Mouse (Mus musculus) heart, embryonic 11.5 days (tissue): ENCODE results near the gene Mbnl2. TPM values are rescaled to one million over a fixed set of nuclear protein-coding genes. Genes with fewer than 3 reads are reported as not detected.

Experiments
- ATAC-seq: fragments of 200-750 bp; cut with Nextera tagmentation; replicated peaks from 2 replicates; pipeline ENCODE4 v1.8.0; 2017; ENCODE audit warnings: moderate library complexity; ENCODE audit not compliant: insufficient number of reproducible peaks, low FRiP score, low TSS enrichment
- H3K27ac ChIP-seq: fragments of 300-500 bp; sonication (generic); 2 replicates; pipeline ENCODE4 v1.5.1; 2014; ENCODE audit warnings: mild to moderate bottlenecking, low read depth, low read length
- H3K27me3 ChIP-seq: fragments of 300-500 bp; sonication (generic); 2 replicates; pipeline ENCODE4 v1.6.1; 2014; ENCODE audit warnings: mild to moderate bottlenecking, low read length, mixed read lengths; ENCODE audit not compliant: control insufficient read depth, insufficient read depth
- H3K36me3 ChIP-seq: fragments of 300-500 bp; sonication (generic); 2 replicates; pipeline ENCODE4 v1.6.1; 2014; ENCODE audit warnings: mild to moderate bottlenecking, low read length, moderate library complexity, mixed read lengths; ENCODE audit not compliant: control insufficient read depth, insufficient read depth
- H3K4me1 ChIP-seq: fragments of 300-500 bp; sonication (generic); 2 replicates; pipeline ENCODE4 v1.6.1; 2014; ENCODE audit warnings: low read length; ENCODE audit not compliant: control insufficient read depth, insufficient read depth
- H3K4me2 ChIP-seq: fragments of 300-500 bp; sonication (generic); 2 replicates; pipeline ENCODE4 v1.6.1; 2014; ENCODE audit warnings: mild to moderate bottlenecking, moderate library complexity
- H3K4me3 ChIP-seq: fragments of 300-500 bp; sonication (generic); 2 replicates; pipeline ENCODE4 v1.5.1; 2014; ENCODE audit warnings: low read depth, low read length
- H3K9ac ChIP-seq: fragments of 300-500 bp; sonication (generic); 2 replicates; pipeline ENCODE4 v1.6.1; 2014; ENCODE audit warnings: mild to moderate bottlenecking, low read depth, low read length, moderate library complexity
- H3K9me3 ChIP-seq: fragments of 300-500 bp; sonication (generic); replicated peaks from 2 replicates; pipeline ENCODE4 v1.6.1; 2016; ENCODE audit warnings: low read length; ENCODE audit not compliant: control insufficient read depth
- WGBS: fragments of 180-500 bp; shearing (Covaris S2); extraction: QIAGEN DNeasy Blood & Tissue Kit; methylation state at CpG from one replicate; pipeline ENCODE4 v1.1.7; 2014; ENCODE audit not compliant: insufficient replicate concordance; 5-methylcytosine and 5-hydroxymethylcytosine counted together
- polyA plus RNA-seq: library from polyadenylated mRNA; unstranded; fragments of >200 nt; fragmentation: Nextera tagmentation; extraction: Ambion mirVana; gene quantifications from 2 replicates; pipeline ENCODE4 v1.2.1, GENCODE M21; 2014

The Mbnl2 gene
- polyA plus RNA-seq, 1 experiment from 2014 or later: 107 TPM

- WGBS: 37% methylated on average over 16 of the region's 16 CpGs
- no peaks in the 10 kb centered on the region for H3K36me3 ChIP-seq
- no peaks in the 10 kb centered on the region for H3K9me3 ChIP-seq
- no peak overlapping the region for H3K4me3 ChIP-seq
- no peak for ATAC-seq
- peak overlapping the region; percentile 69 for H3K9ac ChIP-seq
- peaks cover 68% of the 10 kb centered on the region for H3K4me1 ChIP-seq
- H3K27ac ChIP-seq: peak overlapping the region; percentile 83
- peak overlapping the region; percentile 29 for H3K4me2 ChIP-seq
- no peaks in the 10 kb centered on the region for H3K27me3 ChIP-seq
Measured at GRCm38 (mm10) chr14:120297137-120297749, 21.8 kb downstream of the Mbnl2 start.

DNA sequence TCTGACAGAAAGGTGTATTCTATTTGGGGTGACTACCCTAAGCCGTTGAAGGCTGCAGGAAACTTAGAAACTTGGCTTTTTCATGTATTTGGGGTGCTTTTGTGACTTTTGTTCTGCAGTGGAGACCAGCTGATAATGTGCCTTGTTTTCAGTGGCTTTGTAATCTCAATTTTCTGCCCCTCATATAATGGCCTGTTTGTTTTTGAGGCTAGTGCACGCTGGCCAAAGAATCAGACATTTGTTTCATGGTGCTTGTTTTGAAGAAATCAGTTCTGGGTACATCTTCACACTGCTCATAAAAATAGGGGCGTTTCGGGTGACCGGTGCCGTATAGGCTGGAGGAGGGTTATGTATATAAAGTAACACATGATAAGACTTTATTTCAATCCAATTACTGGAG lies 22.4 kb downstream of the Mbnl2 start:
- ATAC-seq: no peak
- Histone ChIP-seq H3K4me3 (no peak overlapping the region), H3K27me3 (no peaks in the 10 kb centered on the region), H3K4me2 (peak overlapping the region; percentile 12; the same call in 1 of the 2 replicates), H3K4me1 (peaks cover 65% of the 10 kb centered on the region), H3K9me3 (no peaks in the 10 kb centered on the region), H3K36me3 (no peaks in the 10 kb centered on the region), H3K27ac (peak overlapping the region; percentile 83), H3K9ac (peak overlapping the region; percentile 56; the same call in 1 of the 2 replicates)
- 52% methylated on average over 6 of the region's 6 CpGs for WGBS

- 68% methylated on average over 5 of the region's 5 CpGs for WGBS
- Histone ChIP-seq H3K9me3 (no peaks in the 10 kb centered on the region), H3K4me3 (no peak overlapping the region), H3K27ac (no peak overlapping the region), H3K9ac (no peak overlapping the region), H3K36me3 (no peaks in the 10 kb centered on the region), H3K27me3 (no peaks in the 10 kb centered on the region), H3K4me2 (no peak overlapping the region), H3K4me1 (peaks cover 66% of the 10 kb centered on the region)
- no peak for ATAC-seq
Measured at GRCm38 (mm10) chr14:120298439-120298838, 23.0 kb downstream of the Mbnl2 start.

DNA sequence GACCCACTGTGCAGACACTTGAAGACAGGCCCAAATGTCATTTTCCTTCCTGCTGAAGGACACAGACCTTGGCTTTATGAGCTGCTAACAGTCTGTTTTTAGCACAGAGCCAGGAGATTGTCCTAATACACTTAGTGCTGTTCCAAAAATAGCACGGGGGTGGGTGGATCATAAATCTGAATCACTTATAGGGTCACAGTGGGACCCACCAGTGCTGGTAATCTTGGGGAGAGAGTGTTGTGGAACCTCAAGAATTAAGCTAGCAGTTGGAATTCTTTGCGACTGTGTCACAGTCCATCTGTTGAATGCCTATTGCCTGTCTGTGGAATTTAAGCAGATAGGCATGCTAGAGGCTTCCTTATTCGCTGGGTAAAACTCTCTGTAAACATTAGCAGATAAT lies 24.2 kb downstream of the Mbnl2 start:
- peak; percentile 70; the same call in 1 of the 2 replicates for ATAC-seq
- Histone ChIP-seq H3K9ac (no peak overlapping the region), H3K4me2 (peak overlapping the region; percentile 49), H3K4me3 (no peak overlapping the region), H3K4me1 (peaks cover 72% of the 10 kb centered on the region), H3K36me3 (no peaks in the 10 kb centered on the region), H3K9me3 (no peaks in the 10 kb centered on the region), H3K27me3 (no peaks in the 10 kb centered on the region), H3K27ac (peak overlapping the region; percentile 93)
- 12% methylated on average over 3 of the region's 3 CpGs for WGBS

DNA sequence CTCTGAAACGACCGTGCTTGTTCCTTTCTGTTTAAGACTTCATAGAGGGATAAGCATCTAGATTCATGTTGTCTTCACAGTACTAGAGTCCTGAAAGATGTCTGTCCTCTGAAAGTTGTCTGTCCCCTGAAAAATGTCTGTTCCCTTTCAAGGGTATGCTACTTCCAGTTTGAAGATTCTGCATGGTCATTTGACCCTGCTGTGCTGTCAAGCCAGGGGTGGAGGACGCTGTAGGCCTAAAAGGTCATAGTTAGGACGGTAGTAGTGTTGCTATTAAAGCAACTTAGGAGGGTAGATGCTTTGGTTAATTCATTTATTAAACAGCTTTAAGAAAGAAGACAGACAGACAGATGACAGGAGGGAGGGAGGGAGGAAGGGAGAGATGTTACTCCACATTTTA lies 24.7 kb downstream of the Mbnl2 start:
- peak overlapping the region; percentile 49 for H3K4me2 ChIP-seq
- H3K4me1 ChIP-seq: peaks cover 70% of the 10 kb centered on the region
- H3K27me3 ChIP-seq: no peaks in the 10 kb centered on the region
- peak overlapping the region; percentile 93 for H3K27ac ChIP-seq
- no peak overlapping the region for H3K4me3 ChIP-seq
- WGBS: 40% methylated on average over 4 of the region's 4 CpGs
- ATAC-seq: no peak
- 0 out of 2 replicates have a peak overlapping the region, but pooled peaks have one; percentile 23 for H3K9ac ChIP-seq
- no peaks in the 10 kb centered on the region for H3K36me3 ChIP-seq
- no peaks in the 10 kb centered on the region for H3K9me3 ChIP-seq

GRCm38 (mm10) chr14:120300814-120301213 lies 25.3 kb downstream of the Mbnl2 start:
- Histone ChIP-seq H3K4me2 (no peak overlapping the region), H3K4me1 (peaks cover 64% of the 10 kb centered on the region), H3K9me3 (no peaks in the 10 kb centered on the region), H3K9ac (no peak overlapping the region), H3K36me3 (no peaks in the 10 kb centered on the region), H3K27ac (no peak overlapping the region), H3K27me3 (no peaks in the 10 kb centered on the region), H3K4me3 (no peak overlapping the region)
- no peak for ATAC-seq
- 91% methylated on average over 4 of the region's 4 CpGs for WGBS

GRCm38 (mm10) chr14:120302913-120303548 lies 27.6 kb downstream of the Mbnl2 start:
- H3K9ac ChIP-seq: 0 out of 2 replicates have a peak overlapping the region, but pooled peaks have one; percentile 31
- no peaks in the 10 kb centered on the region for H3K9me3 ChIP-seq
- 18% methylated on average over 6 of the region's 6 CpGs for WGBS
- H3K4me2 ChIP-seq: peak overlapping the region; percentile 33
- H3K36me3 ChIP-seq: no peaks in the 10 kb centered on the region
- peaks cover 54% of the 10 kb centered on the region for H3K4me1 ChIP-seq
- H3K27ac ChIP-seq: peak overlapping the region; percentile 81
- no peak overlapping the region for H3K4me3 ChIP-seq
- ATAC-seq: peak; percentile 47; the same call in 1 of the 2 replicates
- H3K27me3 ChIP-seq: no peaks in the 10 kb centered on the region

- Histone ChIP-seq H3K9ac (no peak overlapping the region), H3K36me3 (no peaks in the 10 kb centered on the region), H3K27me3 (no peaks in the 10 kb centered on the region), H3K4me2 (no peak overlapping the region), H3K4me3 (no peak overlapping the region), H3K4me1 (peaks cover 60% of the 10 kb centered on the region), H3K9me3 (no peaks in the 10 kb centered on the region), H3K27ac (no peak overlapping the region)
- 70% methylated on average over 11 of the region's 11 CpGs for WGBS
- ATAC-seq: no peak
Measured at GRCm38 (mm10) chr14:120306229-120306628, 30.8 kb downstream of the Mbnl2 start.
